Mouse (Mus musculus) liver, embryonic 14.5 days (tissue): ENCODE results near the gene Ankrd34a.

Experiments used
- CTCF ChIP-seq: IDR thresholded peaks from 2 replicates; pipeline ENCODE4 v1.5.1; 2016; ENCODE audit warnings: antibody characterized with exemption, low read depth, control low read depth
- EP300 ChIP-seq: IDR thresholded peaks from 2 replicates; pipeline ENCODE4 v1.6.1; 2016; ENCODE audit warnings: antibody characterized with exemption, low read depth

DNA sequence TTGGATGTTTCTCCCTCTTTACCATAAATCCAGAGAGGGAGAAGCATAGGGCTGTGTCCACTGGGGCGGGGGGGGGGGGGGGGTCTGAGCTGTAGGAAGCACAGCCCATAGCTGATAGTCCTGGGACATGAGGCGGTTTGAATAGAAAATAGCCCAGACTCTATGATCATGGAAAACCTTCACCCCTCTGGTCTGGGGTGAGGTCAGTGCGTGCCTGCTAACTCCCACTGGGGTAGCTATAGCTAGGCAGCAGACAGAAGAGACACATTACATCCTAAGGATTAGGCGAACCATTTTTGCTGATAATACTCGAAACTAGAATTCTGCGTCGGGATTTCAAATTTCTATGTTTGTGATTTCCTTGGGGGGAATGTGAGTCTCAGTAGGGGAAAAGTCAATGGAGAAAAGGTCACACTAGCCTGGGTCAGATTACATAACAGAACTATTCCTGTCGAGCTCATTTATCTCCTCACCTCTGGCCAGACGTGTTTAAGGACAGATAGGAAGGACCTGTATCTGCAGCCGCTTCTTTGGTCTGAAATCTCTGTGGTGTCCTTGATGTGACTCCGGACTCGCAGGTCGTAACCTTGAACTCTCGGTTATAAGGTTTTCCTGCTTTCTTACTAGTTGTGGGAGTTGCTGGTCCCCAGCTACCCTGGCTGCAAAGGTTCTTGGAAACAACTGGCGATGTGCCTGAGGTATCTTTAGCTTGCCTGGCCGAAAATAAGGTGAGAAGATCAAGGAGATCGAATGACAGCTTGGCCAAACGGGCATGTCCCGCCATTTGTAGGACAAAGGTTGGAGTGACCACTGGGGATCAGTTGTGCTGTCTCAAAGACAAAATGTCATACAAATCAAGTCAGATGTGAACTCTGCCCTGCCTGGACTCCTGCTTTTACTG lies 22.6 kb upstream of the Ankrd34a start:
- no peak for TF ChIP-seq CTCF
- no peak for TF ChIP-seq EP300
